20 mouse cellular contexts compared by ENCODE assay signal in genomic region chr17:80446470-80446869, GRCm38 (mm10). TPM values are rescaled to one million over a fixed set of nuclear protein-coding genes. Genes with fewer than 3 reads are reported as not detected.
DNase-seq lines count a peak whose midpoint lies in the region; ATAC-seq and TF ChIP-seq lines count a peak whose summit lies in the region.
"Had no signal": no experiment of that assay in that cellular context is flagged by ENCODE, and none has a peak within 500 bp of the region (broad histone marks: within the 10 kb centered on the region; RNA-seq: fewer than 3 reads in every experiment).

No protein-coding gene starts in this region.

- no peaks in the 10 kb centered on the region for H3K4me1 ChIP-seq in intestine, embryonic 16.5 days (ENCODE audit: control insufficient read depth, insufficient read depth, low read length)
- H3K4me1 ChIP-seq in intestine, embryonic 15.5 days (replicated peaks), result no peaks in the 10 kb centered on the region
- H3K4me1 ChIP-seq in liver, postnatal 0 days (ENCODE audit: insufficient read depth), result no peaks in the 10 kb centered on the region
- H3K4me1 ChIP-seq in liver, embryonic 11.5 days (replicated peaks; ENCODE audit: control insufficient read depth, insufficient read depth, low read length), result no peaks in the 10 kb centered on the region
- no peaks in the 10 kb centered on the region for H3K4me1 ChIP-seq in intestine, postnatal 0 days (replicated peaks; ENCODE audit: control insufficient read depth, insufficient read depth, low read length)

- 77% methylated on average over 5 of the region's 5 CpGs for WGBS in intestine, embryonic 16.5 days
- 80% methylated on average over 5 of the region's 5 CpGs for WGBS in intestine, embryonic 15.5 days
- 70% methylated on average over 5 of the region's 5 CpGs for WGBS in liver, postnatal 0 days (ENCODE audit: insufficient replicate concordance)
- 89% methylated on average over 5 of the region's 5 CpGs for WGBS in liver, embryonic 11.5 days
- 70% methylated on average over 5 of the region's 5 CpGs for WGBS in intestine, postnatal 0 days

- TF ChIP-seq CTCF in liver, postnatal 0 days (IDR thresholded peaks at IDR 0.05; ENCODE audit: low read depth), result no peak
- no peak for TF ChIP-seq CTCF in intestine, postnatal 0 days (IDR thresholded peaks at IDR 0.05; ENCODE audit: low read depth)

- no peak overlapping the region for H3K27ac ChIP-seq in intestine, embryonic 16.5 days (ENCODE audit: low read length)
- no peak overlapping the region for H3K27ac ChIP-seq in intestine, embryonic 15.5 days
- H3K27ac ChIP-seq in liver, postnatal 0 days (ENCODE audit: low read depth), result no peak overlapping the region
- no peak overlapping the region for H3K27ac ChIP-seq in liver, embryonic 11.5 days (ENCODE audit: low read depth, low read length)
- H3K27ac ChIP-seq in intestine, postnatal 0 days (ENCODE audit: low read depth, low read length), result no peak overlapping the region

- TF ChIP-seq EP300 in liver, postnatal 0 days (IDR thresholded peaks at IDR 0.05; ENCODE audit: low read depth), result no peak

- no peaks in the 10 kb centered on the region; the same call in 1 of the 2 replicates for H3K36me3 ChIP-seq in intestine, embryonic 16.5 days (ENCODE audit: control insufficient read depth, insufficient read depth, low read length)
- no peaks in the 10 kb centered on the region; the same call in 1 of the 2 replicates for H3K36me3 ChIP-seq in intestine, embryonic 15.5 days
- H3K36me3 ChIP-seq in liver, postnatal 0 days (replicated peaks; ENCODE audit: insufficient read depth, low read length), result peaks cover 49% of the 10 kb centered on the region
- peaks cover 5% of the 10 kb centered on the region; the same call in 1 of the 2 replicates for H3K36me3 ChIP-seq in liver, embryonic 11.5 days (ENCODE audit: control insufficient read depth, insufficient read depth, low read length)
- H3K36me3 ChIP-seq in intestine, postnatal 0 days (ENCODE audit: control insufficient read depth, insufficient read depth), result peaks cover 29% of the 10 kb centered on the region

- H3K9me3 ChIP-seq in intestine, embryonic 16.5 days (ENCODE audit: control insufficient read depth, low read length), result no peaks in the 10 kb centered on the region
- H3K9me3 ChIP-seq in intestine, embryonic 15.5 days, result no peaks in the 10 kb centered on the region
- H3K9me3 ChIP-seq in liver, postnatal 0 days (ENCODE audit: low read length), result no peaks in the 10 kb centered on the region
- no peaks in the 10 kb centered on the region for H3K9me3 ChIP-seq in liver, embryonic 11.5 days (ENCODE audit: control insufficient read depth, low read length)
- H3K9me3 ChIP-seq in intestine, postnatal 0 days (ENCODE audit: control insufficient read depth), result no peaks in the 10 kb centered on the region
- H3K9me3 ChIP-seq: G1E had no signal

- no peak overlapping the region for H3K9ac ChIP-seq in intestine, embryonic 16.5 days (ENCODE audit: low read depth, low read length)
- no peak overlapping the region for H3K9ac ChIP-seq in intestine, embryonic 15.5 days
- no peak overlapping the region for H3K9ac ChIP-seq in liver, postnatal 0 days (replicated peaks)
- no peak overlapping the region for H3K9ac ChIP-seq in liver, embryonic 11.5 days (ENCODE audit: low read depth, low read length)
- no peak overlapping the region for H3K9ac ChIP-seq in intestine, postnatal 0 days (ENCODE audit: low read depth, low read length)

- H3K4me3 ChIP-seq in intestine, embryonic 16.5 days (ENCODE audit: low read length), result no peak overlapping the region
- no peak overlapping the region for H3K4me3 ChIP-seq in intestine, embryonic 15.5 days (replicated peaks)
- no peak overlapping the region for H3K4me3 ChIP-seq in liver, postnatal 0 days (ENCODE audit: low read depth, low read length)
- no peak overlapping the region for H3K4me3 ChIP-seq in liver, embryonic 11.5 days (ENCODE audit: low read depth, low read length)
- no peak overlapping the region for H3K4me3 ChIP-seq in intestine, postnatal 0 days (ENCODE audit: low read depth, low read length)

- H3K27me3 ChIP-seq in intestine, embryonic 16.5 days (replicated peaks; ENCODE audit: control insufficient read depth, insufficient read depth, low read length), result no peaks in the 10 kb centered on the region
- H3K27me3 ChIP-seq in intestine, embryonic 15.5 days (replicated peaks), result no peaks in the 10 kb centered on the region
- H3K27me3 ChIP-seq in liver, postnatal 0 days (ENCODE audit: insufficient read depth, low read length), result no peaks in the 10 kb centered on the region
- H3K27me3 ChIP-seq in liver, embryonic 11.5 days (replicated peaks; ENCODE audit: control insufficient read depth, insufficient read depth, low read length), result no peaks in the 10 kb centered on the region
- no peaks in the 10 kb centered on the region for H3K27me3 ChIP-seq in intestine, postnatal 0 days (replicated peaks; ENCODE audit: control insufficient read depth, insufficient read depth, low read length)
- H3K27me3 ChIP-seq: CH12.LX, Patski had no signal

- no peak for DNase-seq in liver, postnatal 0 days
- DNase-seq in liver, embryonic 11.5 days (ENCODE audit: low spot score), result no peak
- DNase-seq in frontal cortex, adult 2 months (ENCODE audit: extremely low spot score in 1 of 2, low spot score in 1 of 2), result no peak
- DNase-seq: adrenal gland, adult 2 months; adrenal gland, adult 8-10 months; adrenal gland, postnatal 10 days; adrenal gland, postnatal 14 days; adrenal gland, postnatal 25 days; B cell, adult 2 months; cerebellum, adult 11 months; cerebellum, adult 11-12 months; cerebellum, adult 18-20 months had no signal

- ATAC-seq in intestine, embryonic 16.5 days, result peak; percentile 46; the same call in 1 of the 2 replicates
- no peak for ATAC-seq in intestine, embryonic 15.5 days
- peak; percentile 73 for ATAC-seq in liver, postnatal 0 days
- ATAC-seq in liver, embryonic 11.5 days (replicated peaks; ENCODE audit: low FRiP score), result no peak
- peak; percentile 56; the same call in 1 of the 2 replicates for ATAC-seq in intestine, postnatal 0 days
- ATAC-seq: activated CD4-positive, CD25-positive, alpha-beta regulatory T cell, adult 4 months; CD4-positive, CD25-positive, alpha-beta regulatory T cell, adult 4 months; Patski had no signal

- H3K4me2 ChIP-seq in intestine, embryonic 16.5 days (ENCODE audit: low read depth, low read length), result no peak overlapping the region
- H3K4me2 ChIP-seq in intestine, embryonic 15.5 days (replicated peaks), result no peak overlapping the region
- H3K4me2 ChIP-seq in liver, postnatal 0 days (ENCODE audit: low read depth, low read length), result no peak overlapping the region
- H3K4me2 ChIP-seq in liver, embryonic 11.5 days, result no peak overlapping the region
- no peak overlapping the region for H3K4me2 ChIP-seq in intestine, postnatal 0 days (replicated peaks; ENCODE audit: low read depth)

RNA-seq across cellular contexts. Expression of gene Sos1, which starts 33.8 kb away (rescaled TPM):
- polyA plus RNA-seq in intestine, embryonic 16.5 days (2015; fragmentation: Nextera tagmentation; extraction: Ambion mirVana), result 2.7 TPM in 2 replicates
- 4.7 and 4.9 TPM in 2 replicates for polyA plus RNA-seq in intestine, embryonic 15.5 days (2015; fragmentation: Nextera tagmentation; extraction: Ambion mirVana)
- polyA plus RNA-seq in liver, postnatal 0 days (2015; fragmentation: Nextera tagmentation; extraction: Ambion mirVana), result 1.4 TPM in 2 replicates
- polyA plus RNA-seq in liver, embryonic 11.5 days (2014; fragmentation: Nextera tagmentation; extraction: Ambion mirVana), result 4.5 and 4.7 TPM in 2 replicates
- 3.9 and 4.4 TPM in 2 replicates for polyA plus RNA-seq in intestine, postnatal 0 days (2015; fragmentation: Nextera tagmentation; extraction: Ambion mirVana)
- polyA plus RNA-seq in frontal cortex, adult 2 months (2012; rRNA removed), result 16.3 and 16.6 TPM in 2 replicates

Comparison
In these comparisons a context has a peak if more than half of its experiments do, and no peak if none do; other contexts are left out.
1. ATAC-seq: peak in intestine, embryonic 16.5 days (single experiment), liver, postnatal 0 days (single experiment) and intestine, postnatal 0 days (single experiment); none in intestine, embryonic 15.5 days (single experiment) and liver, embryonic 11.5 days (single experiment).